Mouse (Mus musculus): ENCODE measurements around the gene Dnajc4. TPM values are rescaled to one million over a fixed set of nuclear protein-coding genes. Genes with fewer than 3 reads are reported as not detected.

Dnajc4 gene
- polyA plus RNA-seq, 1 experiment from 2014 or later = 25.4 TPM

DNA sequence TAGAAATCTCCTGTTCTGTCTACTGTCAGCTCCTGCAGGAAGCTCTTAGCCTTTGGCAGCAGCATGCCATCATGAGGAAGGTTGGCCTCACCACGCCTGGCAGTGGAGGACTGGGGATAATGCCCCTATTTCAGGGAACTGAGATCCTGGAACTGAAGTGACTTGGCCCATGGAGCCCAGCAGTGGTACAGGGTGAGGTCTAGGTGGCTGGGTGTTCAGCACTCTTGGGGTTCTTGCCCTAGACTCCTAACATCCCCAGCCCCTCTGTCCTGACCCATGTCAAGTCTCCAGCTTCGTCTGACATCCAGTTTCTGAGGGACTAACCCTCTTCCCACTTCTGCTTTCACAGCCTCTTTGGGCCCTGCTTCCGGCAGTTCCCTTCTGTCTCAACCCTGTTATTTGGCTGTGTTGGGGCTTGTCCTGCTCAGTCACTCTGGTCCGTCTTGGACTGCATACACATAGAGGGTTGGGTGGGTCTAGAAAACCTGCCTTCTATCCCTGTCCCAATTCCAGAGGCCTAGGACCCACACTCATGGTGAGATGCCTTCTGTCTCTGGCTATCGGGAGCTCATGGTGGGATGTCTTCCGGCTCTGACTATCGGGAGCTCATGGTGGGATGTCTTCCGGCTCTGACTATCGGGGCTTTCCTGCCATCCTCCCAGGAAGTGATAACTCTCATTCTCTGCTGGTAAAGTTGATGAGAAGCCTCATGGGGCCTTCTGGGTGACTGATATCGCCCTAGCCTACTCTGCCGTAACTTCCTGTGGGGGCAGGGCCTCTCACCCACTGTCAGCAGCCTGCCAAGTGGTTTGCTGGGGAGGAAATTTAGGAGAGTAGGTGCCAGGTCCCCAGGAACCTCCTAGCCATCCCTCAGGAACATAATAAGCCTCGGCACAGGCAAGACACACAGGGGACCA lies 25.4 kb upstream of the Dnajc4 start:
- no peak overlapping the region for H3K9ac ChIP-seq (replicated peaks)
- WGBS = 92% methylated on average over 12 of the region's 12 CpGs

DNA sequence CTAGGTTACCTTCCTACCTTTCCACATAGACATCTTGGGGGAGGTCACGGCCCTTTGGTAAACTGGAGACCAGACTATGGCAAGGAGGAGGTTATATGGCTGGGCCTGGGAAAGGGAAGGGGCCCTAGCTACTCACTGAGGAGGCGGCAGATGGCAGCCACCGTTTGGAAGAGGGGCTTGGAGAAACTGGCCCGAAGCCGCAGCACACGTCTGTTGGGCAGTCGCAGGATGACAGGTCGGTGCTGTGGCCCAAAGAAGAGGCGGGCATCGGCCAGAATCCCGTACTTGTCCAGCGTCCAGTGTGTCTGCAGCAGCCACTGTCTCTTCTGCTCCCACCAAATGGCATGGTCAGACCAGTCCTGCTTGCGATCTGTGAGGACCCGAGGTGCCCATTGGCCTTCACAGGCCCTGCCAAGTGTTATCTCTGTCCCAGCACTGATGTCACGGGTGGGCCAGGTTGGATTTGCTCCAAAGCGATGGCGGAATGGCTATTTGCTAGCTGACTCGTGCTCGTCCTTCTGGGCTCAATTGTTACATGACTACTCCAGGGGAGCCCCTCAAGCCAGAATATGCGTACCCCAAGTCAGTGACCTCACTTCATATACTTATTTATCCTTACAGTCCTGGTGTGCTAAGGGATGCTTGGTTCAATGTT lies 22.2 kb upstream of the Dnajc4 start:
- Histone ChIP-seq H3K9me3 (no peaks in the 10 kb centered on the region), H3K4me3 (replicated peaks) (no peak overlapping the region), H3K27ac (no peak overlapping the region), H3K36me3 (peaks cover 44% of the 10 kb centered on the region), H3K27me3 (no peaks in the 10 kb centered on the region), H3K4me1 (replicated peaks) (no peaks in the 10 kb centered on the region), H3K4me2 (replicated peaks) (no peak overlapping the region), H3K9ac (replicated peaks) (no peak overlapping the region)
- ATAC-seq = no peak
- 91% methylated on average over 20 of the region's 20 CpGs for WGBS

More for the DNA sequence above, 25.4 kb upstream of the Dnajc4 start:
- peaks cover 76% of the 10 kb centered on the region for H3K36me3 ChIP-seq
- H3K4me1 ChIP-seq (replicated peaks) = no peaks in the 10 kb centered on the region
- no peak overlapping the region for H3K4me2 ChIP-seq (replicated peaks)
- H3K27ac ChIP-seq = no peak overlapping the region
- H3K9me3 ChIP-seq = no peaks in the 10 kb centered on the region
- H3K4me3 ChIP-seq (replicated peaks) = no peak overlapping the region
- H3K27me3 ChIP-seq = no peaks in the 10 kb centered on the region
- ATAC-seq = no peak

DNA sequence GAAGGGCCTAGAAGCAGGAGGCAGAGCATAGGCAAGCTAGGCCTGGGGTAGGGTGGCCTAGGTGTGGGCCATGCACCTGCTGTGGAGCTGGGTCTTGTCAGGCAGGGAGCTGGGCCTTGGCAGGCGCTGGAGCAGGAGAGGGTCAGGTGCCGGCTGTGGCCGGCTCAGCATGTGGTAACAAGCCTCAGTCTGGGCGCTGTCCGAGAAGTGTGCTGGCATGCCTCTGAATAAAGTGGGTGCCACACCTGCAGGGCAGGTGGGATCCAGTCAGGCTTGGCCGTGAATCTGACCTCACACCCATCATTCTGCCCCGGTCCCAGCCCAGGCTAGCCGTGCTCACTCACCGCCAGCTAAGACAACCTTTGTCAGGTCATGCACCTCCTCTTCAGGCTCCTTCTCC lies 21.6 kb upstream of the Dnajc4 start:
- WGBS = 88% methylated on average over 9 of the region's 9 CpGs
- Histone ChIP-seq H3K4me1 (replicated peaks) (no peaks in the 10 kb centered on the region), H3K9me3 (no peaks in the 10 kb centered on the region), H3K4me3 (replicated peaks) (no peak overlapping the region), H3K27me3 (no peaks in the 10 kb centered on the region), H3K4me2 (replicated peaks) (no peak overlapping the region), H3K36me3 (peaks cover 39% of the 10 kb centered on the region), H3K27ac (no peak overlapping the region), H3K9ac (replicated peaks) (no peak overlapping the region)
- no peak for ATAC-seq

GRCm38 (mm10) chr19:7012426-7012825 lies 20.1 kb upstream of the Dnajc4 start:
- no peak for ATAC-seq
- no peak overlapping the region for H3K4me3 ChIP-seq (replicated peaks)
- H3K36me3 ChIP-seq = peaks cover 23% of the 10 kb centered on the region
- H3K27me3 ChIP-seq = no peaks in the 10 kb centered on the region
- H3K9me3 ChIP-seq = no peaks in the 10 kb centered on the region
- H3K4me1 ChIP-seq (replicated peaks) = no peaks in the 10 kb centered on the region
- H3K4me2 ChIP-seq (replicated peaks) = no peak overlapping the region
- no peak overlapping the region for H3K9ac ChIP-seq (replicated peaks)
- WGBS = 84% methylated on average over 4 of the region's 4 CpGs
- no peak overlapping the region for H3K27ac ChIP-seq

- H3K4me2 ChIP-seq (replicated peaks) = no peak overlapping the region
- H3K4me3 ChIP-seq (replicated peaks) = no peak overlapping the region
- no peak overlapping the region for H3K27ac ChIP-seq
- H3K9ac ChIP-seq (replicated peaks) = no peak overlapping the region
- 90% methylated on average over 9 of the region's 9 CpGs for WGBS
- H3K36me3 ChIP-seq = no peaks in the 10 kb centered on the region
- H3K9me3 ChIP-seq = no peaks in the 10 kb centered on the region
- no peak for ATAC-seq
- no peaks in the 10 kb centered on the region for H3K27me3 ChIP-seq
- no peaks in the 10 kb centered on the region for H3K4me1 ChIP-seq (replicated peaks)
Measured at GRCm38 (mm10) chr19:7006892-7007593, 14.7 kb upstream of the Dnajc4 start.

DNA sequence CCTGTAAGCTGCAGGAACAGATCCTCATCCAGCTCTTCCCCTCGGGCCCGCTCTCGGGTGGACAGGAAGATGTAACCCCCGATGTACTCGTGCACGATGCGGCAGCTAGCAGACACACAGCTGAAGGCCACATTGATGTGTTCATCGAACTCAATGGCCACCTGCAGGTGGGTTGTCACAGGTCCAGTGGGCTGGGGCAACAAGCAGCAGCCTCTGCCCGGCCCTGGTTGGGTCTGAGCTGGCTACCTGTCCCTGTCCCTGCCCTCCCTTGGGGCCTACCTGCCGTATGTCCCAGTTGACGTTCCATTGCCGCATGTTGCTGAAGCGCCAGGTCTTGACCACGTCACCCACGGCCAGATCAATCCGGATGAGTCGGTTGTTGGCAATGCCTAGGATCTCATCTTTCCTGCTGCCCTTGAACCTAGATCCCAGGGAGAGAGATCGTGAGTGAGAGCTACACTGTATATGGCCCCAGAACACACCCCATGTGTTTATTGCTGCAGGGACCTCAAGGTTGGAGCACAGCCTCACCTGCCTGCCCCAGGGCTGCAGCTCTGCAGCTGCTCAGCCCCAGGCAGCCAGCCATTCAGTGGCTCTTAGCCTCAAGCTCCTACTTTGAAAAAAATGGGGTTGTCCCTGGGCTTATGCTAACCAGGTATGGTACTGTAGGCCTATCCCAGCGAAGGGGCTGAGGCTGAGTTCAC lies 7.1 kb upstream of the Dnajc4 start:
- no peak overlapping the region for H3K27ac ChIP-seq
- 95% methylated on average over 19 of the region's 19 CpGs for WGBS
- H3K4me2 ChIP-seq (replicated peaks) = no peak overlapping the region
- H3K9ac ChIP-seq (replicated peaks) = no peak overlapping the region
- no peaks in the 10 kb centered on the region for H3K27me3 ChIP-seq
- no peak for ATAC-seq
- peaks cover 26% of the 10 kb centered on the region for H3K4me1 ChIP-seq (replicated peaks)
- H3K9me3 ChIP-seq = no peaks in the 10 kb centered on the region
- peaks cover 31% of the 10 kb centered on the region for H3K36me3 ChIP-seq
- H3K4me3 ChIP-seq (replicated peaks) = no peak overlapping the region

DNA sequence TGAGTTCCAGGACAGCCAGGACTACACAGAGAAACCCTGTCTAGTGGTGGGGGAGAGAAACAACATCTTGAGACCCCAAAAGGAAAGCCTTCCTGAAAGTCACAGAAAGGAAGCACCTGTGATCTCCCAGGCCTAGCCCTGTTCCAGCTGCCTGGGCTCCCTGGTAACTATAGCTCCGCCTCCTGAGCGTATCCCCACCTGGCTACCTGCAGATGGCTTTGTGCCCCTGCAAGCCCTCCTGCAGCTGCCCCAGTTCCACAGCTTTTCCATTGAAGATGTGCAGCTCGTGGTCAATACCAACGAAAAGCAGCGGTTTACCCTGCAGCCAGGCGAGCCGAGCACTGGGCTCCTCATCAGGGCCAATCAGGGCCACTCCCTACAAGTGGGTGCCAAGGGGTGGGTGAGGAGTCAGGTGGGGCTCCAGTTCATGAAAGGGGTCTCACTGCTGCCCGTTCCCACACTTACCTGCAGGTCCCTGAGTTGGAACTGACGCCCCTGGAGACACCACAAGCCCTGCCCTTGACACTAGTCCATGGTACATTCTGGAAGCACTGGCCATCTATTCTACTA lies 5.4 kb upstream of the Dnajc4 start:
- Histone ChIP-seq H3K4me3 (replicated peaks) (no peak overlapping the region), H3K9ac (replicated peaks) (no peak overlapping the region), H3K4me1 (replicated peaks) (peaks cover 35% of the 10 kb centered on the region), H3K27ac (no peak overlapping the region), H3K4me2 (replicated peaks) (no peak overlapping the region), H3K9me3 (no peaks in the 10 kb centered on the region), H3K27me3 (no peaks in the 10 kb centered on the region), H3K36me3 (peaks cover 31% of the 10 kb centered on the region)
- 86% methylated on average over 9 of the region's 9 CpGs for WGBS
- ATAC-seq = no peak

DNA sequence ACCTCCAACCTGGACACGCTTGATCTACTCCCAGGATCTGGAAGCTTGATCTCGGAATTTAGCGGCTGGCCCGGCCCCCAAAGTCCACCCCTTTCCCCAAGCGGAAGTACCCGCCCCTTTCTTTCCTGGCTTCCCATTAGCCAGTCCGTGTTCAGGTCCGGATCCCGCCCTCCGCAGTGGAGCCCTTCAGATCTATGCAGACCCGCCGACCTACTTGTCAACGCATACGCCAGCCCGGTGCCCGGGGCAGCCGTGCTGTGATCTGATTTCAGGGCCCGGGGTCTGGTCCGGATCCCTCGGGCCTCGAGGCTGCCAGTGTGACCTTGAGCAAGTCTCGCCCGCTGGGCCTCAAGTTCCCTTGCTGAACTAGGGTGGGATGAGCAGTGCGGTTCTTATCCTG lies 3.6 kb upstream of the Dnajc4 start, which contains the start of the genes Nudt22 and Trpt1:
Gene Nudt22, minus strand, starts transcription at position 112 of the 400 bp plus-strand sequence.
Gene Trpt1, plus strand, starts transcription at position 126 of the 400 bp plus-strand sequence.
- Histone ChIP-seq H3K4me3 (replicated peaks) (peak within 1 kb of the TSS; percentile 66), H3K27ac (peak within 1 kb of the TSS; percentile 74), H3K27me3 (no peaks in the 10 kb centered on the region), H3K4me2 (replicated peaks) (peak within 1 kb of the TSS; percentile 84), H3K4me1 (replicated peaks) (peaks cover 45% of the 10 kb centered on the region), H3K9ac (replicated peaks) (peak within 1 kb of the TSS; percentile 81), H3K9me3 (no peaks in the 10 kb centered on the region), H3K36me3 (peaks cover 29% of the 10 kb centered on the region)
- peak; percentile 76 for ATAC-seq
- 0% methylated on average over 24 of the region's 24 CpGs for WGBS

DNA sequence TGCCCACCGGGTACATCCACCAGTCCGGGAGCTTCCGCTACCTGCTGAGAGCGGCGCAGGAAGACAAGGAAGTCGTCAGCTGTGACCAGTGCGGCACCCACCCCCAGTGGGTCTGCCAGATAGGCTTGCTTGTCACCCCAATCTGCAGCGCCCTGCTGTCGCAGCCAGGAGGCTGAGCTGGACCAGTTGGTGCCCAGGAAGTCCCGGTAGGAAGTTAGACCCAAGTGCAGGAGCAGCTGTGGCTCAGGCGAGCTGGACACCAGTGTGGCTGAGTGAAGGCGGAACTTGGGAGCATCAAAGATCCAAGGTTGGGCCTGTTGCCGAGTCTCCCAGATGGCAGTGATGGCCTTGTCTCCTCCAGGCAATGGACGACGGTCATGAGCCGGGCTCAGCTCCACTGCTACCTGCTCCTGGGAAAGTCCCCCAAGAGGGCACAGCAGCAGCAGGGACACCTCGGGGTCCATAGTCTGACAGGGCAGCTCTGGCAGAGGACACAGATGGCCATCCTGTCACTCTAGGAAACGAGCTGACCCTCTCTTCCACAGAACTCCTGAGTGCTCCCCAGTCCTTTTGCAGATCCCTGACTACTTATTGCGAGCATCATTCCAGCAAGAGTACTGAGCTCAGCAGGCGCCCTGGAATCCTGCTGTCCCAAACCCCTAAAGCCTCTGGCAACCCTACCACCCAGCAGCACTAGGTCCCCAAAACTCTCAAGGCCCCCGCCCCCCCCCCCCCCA lies 3.1 kb upstream of the Dnajc4 start:
- Histone ChIP-seq H3K27ac (no peak overlapping the region; the same call in 1 of the 2 replicates), H3K27me3 (no peaks in the 10 kb centered on the region), H3K4me1 (replicated peaks) (peaks cover 45% of the 10 kb centered on the region), H3K4me2 (replicated peaks) (peak overlapping the region; percentile 84), H3K36me3 (peaks cover 25% of the 10 kb centered on the region), H3K9me3 (no peaks in the 10 kb centered on the region), H3K9ac (replicated peaks) (peak overlapping the region; percentile 81), H3K4me3 (replicated peaks) (peak overlapping the region; percentile 66)
- WGBS = 52% methylated on average over 21 of the region's 21 CpGs
- ATAC-seq = no peak; the same call in 1 of the 2 replicates

DNA sequence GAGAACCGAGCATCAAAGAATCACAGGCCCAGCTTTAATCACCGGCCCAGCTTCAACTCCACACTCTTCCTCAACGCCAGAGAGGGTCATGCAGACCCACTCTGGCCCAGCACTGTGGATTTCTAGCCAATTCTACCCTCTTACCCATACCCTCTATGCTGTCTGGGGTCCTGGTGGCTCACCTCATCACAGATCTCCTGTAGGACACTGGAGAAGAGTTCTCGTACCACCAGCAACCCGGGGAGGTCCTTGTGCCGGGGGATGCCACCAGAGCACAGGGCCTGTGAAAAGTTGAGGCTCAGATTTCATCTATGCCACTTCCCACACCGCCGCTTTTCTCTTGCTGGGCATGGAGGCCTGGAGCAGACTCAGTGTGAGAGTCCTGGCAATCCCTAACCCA lies 2.1 kb upstream of the Dnajc4 start:
- H3K27ac ChIP-seq = no peak overlapping the region
- no peaks in the 10 kb centered on the region for H3K27me3 ChIP-seq
- peaks cover 16% of the 10 kb centered on the region for H3K36me3 ChIP-seq
- 0 out of 2 replicates have a peak overlapping the region, but pooled peaks have one; percentile 3 for H3K4me2 ChIP-seq (replicated peaks)
- peaks cover 45% of the 10 kb centered on the region for H3K4me1 ChIP-seq (replicated peaks)
- no peaks in the 10 kb centered on the region for H3K9me3 ChIP-seq
- H3K4me3 ChIP-seq (replicated peaks) = no peak overlapping the region; the same call in 1 of the 2 replicates
- no peak for ATAC-seq
- whole genome bisulfite sequencing = 83% methylated on average over 8 of the region's 8 CpGs
- peak overlapping the region; percentile 81; the same call in 1 of the 2 replicates for H3K9ac ChIP-seq (replicated peaks)

Measured in midbrain, embryonic 13.5 days (tissue).